Mouse (Mus musculus): Measurements from ENCODE around the gene Poln. TPM values are rescaled to one million over a fixed set of nuclear protein-coding genes. Genes with fewer than 3 reads are reported as not detected.

The Poln gene
- total RNA-seq, 1 experiment from 2014 or later = not detected

DNA sequence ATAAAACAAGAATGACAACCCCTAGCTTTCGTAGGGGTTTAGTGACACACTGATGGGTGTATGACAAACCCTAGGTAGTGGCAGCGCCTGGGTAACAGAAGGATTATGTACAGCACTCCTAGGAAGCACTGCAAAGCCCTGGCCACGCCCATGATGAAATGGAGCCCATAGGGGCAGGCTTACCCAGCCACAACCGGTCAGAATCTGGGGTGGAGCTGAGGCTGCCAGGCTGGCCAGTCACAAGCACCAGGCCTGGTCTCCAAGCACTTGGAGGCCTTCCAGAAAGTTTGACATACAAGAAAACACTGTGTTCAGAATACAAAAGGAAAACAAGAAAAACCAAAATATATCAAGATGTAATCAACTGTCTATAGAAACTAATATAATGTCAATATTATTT lies 21.8 kb upstream of the Poln start:
- no peak for ATAC-seq (replicated peaks in 1 of 2; ENCODE audit: insufficient read depth in 1 of 2, low FRiP score in 2 of 2, low TSS enrichment in 1 of 2, low read depth in 1 of 2, poor library complexity in 2 of 2, severe bottlenecking in 2 of 2)

DNA sequence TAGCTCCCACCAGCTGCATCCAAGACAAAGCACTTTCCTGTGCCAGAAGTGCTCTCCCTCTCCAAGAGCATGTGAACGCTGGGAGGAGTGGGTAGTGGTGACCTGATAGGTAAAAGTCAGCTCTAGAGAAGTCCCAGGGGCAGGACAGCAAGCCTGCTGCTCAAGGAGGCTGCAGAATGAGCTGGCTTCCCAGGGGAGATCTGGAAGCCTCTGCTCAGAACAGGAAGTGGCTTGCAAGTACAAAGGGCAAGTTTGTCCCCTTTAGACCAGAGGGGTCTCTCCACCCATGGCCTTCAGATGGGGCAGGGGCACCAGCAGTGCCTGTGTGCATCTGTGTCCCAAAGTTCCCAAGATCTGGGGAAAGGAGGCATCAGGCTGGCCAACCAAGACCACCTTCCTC lies 20.3 kb upstream of the Poln start:
- ATAC-seq (replicated peaks in 1 of 2; ENCODE audit: insufficient read depth in 1 of 2, low FRiP score in 2 of 2, low TSS enrichment in 1 of 2, low read depth in 1 of 2, poor library complexity in 2 of 2, severe bottlenecking in 2 of 2) = no peak

DNA sequence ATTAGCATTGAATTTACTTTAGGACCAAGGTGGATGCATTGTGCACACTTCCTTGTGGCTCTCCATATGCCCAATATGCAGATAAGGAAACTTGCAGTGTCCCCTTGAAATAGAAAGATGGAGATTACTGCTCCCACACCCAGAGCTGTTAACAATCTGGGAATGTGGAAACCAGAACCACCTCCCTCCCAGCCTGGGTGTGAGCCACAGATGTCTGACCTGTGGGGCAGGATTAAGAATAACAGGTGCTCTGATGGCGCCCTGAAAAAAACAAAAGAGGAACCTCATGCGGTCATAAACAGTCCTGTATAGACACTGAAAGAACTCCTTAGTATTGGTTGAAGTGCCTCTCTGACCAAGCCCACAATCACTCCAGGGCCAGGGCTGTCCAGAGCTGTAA lies 19.6 kb upstream of the Poln start:
- no peak for ATAC-seq (replicated peaks in 1 of 2; ENCODE audit: insufficient read depth in 1 of 2, low FRiP score in 2 of 2, low TSS enrichment in 1 of 2, low read depth in 1 of 2, poor library complexity in 2 of 2, severe bottlenecking in 2 of 2)

DNA sequence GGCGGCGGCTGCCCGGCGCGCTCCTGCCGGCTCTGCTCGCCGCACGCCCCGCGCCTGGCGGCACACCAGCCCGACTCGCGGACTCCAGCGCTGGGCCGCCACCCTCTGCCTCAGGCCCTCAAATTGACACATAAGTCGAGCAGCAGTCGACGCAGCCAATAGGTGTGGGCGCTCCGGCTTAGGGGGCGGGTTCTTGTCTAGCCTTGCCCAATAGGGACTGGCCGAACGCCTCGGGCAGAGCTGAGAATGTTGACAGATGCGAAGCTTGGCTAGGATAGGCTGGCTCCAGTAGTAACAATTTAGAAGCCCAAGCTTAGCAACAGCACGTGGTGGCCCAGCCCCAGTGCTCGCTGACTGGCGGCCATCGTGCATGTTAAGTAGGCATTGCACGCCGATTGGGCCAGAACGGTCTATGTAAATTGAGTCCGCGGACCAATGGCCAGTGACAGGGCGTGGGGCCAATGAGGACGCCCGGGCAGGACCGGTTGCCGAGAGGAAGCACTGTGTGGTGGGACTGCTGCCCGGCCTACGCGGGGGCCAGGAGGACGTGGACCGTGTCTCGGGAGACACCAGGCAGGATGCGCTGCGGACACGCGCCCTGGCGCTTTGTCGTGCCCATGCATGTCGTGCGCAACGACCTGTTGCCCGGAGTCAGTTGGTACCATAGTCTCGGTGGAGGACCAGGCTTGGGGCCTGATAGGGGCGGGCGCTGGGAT lies 18.5 kb upstream of the Poln start, which contains the start of gene Mxd4:
Gene Mxd4 (minus strand): TSS at position 120 of the 716 bp plus-strand sequence.
- peak; percentile 96 to 98 for ATAC-seq (replicated peaks in 1 of 2; ENCODE audit: insufficient read depth in 1 of 2, low FRiP score in 2 of 2, low TSS enrichment in 1 of 2, low read depth in 1 of 2, poor library complexity in 2 of 2, severe bottlenecking in 2 of 2)

DNA sequence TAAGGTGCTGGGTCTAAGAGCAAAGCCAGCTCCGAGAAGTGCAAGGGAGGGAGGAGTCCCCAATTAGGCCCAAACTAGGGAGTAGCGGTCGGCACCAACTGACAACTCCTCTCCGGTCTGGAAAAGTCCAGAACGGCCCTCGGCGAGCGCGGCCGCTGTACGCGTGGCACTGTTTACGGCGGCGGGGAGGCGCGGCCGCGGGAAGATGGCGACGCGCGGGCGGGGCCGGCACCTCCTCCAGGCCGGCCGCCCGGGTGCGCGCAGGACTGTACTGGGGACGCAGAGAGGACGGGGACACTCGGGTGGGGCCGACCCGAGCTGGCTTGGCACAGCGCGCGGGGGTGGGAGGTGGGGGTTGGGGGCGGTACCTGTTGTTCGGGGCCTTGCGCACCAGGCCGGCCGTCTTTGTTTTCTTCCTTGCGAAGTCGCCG lies 17.7 kb upstream of the Poln start:
- no peak for ATAC-seq (replicated peaks in 1 of 2; ENCODE audit: insufficient read depth in 1 of 2, low FRiP score in 2 of 2, low TSS enrichment in 1 of 2, low read depth in 1 of 2, poor library complexity in 2 of 2, severe bottlenecking in 2 of 2)

DNA sequence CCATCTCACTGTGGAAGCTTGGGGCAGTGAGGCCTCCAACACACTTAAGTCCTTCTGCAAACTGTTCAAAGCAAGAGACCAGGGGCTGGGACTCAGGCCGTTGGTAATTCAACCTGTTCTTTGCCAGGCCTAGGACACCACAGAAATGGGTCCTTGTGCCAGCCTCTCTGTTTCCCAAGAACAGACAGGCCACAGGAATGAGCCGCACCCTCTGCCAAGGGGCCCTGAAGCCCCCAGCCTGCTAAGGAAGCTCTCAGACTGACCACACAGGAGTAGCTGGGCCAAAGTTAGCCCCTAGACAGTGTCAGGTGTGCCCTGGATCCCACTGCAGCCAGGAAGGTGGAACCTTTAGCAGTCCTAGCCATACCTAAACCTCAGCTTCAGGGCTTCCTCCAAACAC lies 17.1 kb upstream of the Poln start:
- no peak for ATAC-seq (replicated peaks in 1 of 2; ENCODE audit: insufficient read depth in 1 of 2, low FRiP score in 2 of 2, low TSS enrichment in 1 of 2, low read depth in 1 of 2, poor library complexity in 2 of 2, severe bottlenecking in 2 of 2)

DNA sequence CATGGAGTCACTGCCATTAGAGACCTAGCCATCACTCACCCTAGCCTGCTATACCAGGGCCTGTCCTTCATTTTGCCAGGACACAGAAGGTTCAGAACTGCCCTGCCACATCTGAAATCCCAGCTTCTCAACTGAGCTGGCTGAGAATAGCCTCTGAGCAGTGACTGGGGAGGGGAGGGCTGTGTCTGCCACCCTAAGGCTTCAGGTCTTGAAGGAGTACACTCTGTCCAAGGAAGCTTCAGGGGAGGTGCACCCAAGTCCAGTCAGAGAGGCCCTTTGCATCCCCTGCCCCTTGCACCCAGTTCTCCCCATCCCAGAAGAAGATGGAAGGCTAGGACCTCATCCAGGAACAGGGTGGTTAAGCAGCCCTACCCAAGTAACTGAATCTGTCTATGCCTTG lies 16.5 kb upstream of the Poln start:
- no peak for ATAC-seq (replicated peaks in 1 of 2; ENCODE audit: insufficient read depth in 1 of 2, low FRiP score in 2 of 2, low TSS enrichment in 1 of 2, low read depth in 1 of 2, poor library complexity in 2 of 2, severe bottlenecking in 2 of 2)

DNA sequence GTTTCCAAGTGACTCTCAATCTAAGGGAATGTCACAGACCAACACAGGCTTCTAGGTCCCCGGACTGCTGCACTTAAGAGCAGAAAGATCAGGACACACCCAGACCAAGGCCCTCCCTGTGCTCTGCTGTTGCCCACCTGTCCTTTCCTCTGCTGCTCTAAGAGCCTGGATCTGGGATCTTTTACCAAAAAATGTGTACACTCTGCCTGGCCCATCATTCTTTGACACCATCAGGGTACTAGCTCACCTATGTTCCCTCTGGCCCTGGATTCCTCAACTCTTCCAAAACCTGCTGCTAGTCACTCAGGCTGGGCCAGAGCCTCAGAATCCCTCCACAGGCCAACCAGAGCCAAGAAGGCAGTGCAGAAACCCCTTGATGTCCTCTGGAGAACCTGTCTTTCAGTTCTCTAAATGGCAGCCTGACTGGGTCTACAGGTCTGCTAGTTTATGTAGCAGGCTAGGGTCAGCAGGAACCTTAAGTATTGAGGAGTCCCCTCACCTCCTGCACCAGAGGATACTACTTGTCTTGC lies 15.9 kb upstream of the Poln start:
- ATAC-seq (replicated peaks in 1 of 2; ENCODE audit: insufficient read depth in 1 of 2, low FRiP score in 2 of 2, low TSS enrichment in 1 of 2, low read depth in 1 of 2, poor library complexity in 2 of 2, severe bottlenecking in 2 of 2) = no peak

DNA sequence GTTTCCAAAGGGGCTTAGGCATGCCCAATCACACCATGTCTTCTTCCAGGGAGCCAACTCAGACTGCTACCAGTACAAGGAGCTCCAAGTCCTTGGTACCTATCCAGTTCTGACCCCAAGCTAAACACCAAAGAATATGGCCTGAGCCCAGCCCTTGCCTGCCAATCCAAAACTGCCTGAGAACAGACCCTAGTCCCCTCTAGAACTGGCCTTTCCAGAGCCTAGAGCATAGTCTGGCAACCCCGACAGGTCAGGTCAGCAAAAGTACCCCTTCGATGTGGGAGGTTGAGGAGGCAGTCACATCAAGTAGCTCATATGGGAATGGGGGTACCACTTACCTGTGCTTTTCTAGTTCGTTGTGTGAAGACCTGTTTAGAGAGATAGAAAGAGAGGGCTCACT lies 14.7 kb upstream of the Poln start:
- no peak for ATAC-seq (replicated peaks in 1 of 2; ENCODE audit: insufficient read depth in 1 of 2, low FRiP score in 2 of 2, low TSS enrichment in 1 of 2, low read depth in 1 of 2, poor library complexity in 2 of 2, severe bottlenecking in 2 of 2)

DNA sequence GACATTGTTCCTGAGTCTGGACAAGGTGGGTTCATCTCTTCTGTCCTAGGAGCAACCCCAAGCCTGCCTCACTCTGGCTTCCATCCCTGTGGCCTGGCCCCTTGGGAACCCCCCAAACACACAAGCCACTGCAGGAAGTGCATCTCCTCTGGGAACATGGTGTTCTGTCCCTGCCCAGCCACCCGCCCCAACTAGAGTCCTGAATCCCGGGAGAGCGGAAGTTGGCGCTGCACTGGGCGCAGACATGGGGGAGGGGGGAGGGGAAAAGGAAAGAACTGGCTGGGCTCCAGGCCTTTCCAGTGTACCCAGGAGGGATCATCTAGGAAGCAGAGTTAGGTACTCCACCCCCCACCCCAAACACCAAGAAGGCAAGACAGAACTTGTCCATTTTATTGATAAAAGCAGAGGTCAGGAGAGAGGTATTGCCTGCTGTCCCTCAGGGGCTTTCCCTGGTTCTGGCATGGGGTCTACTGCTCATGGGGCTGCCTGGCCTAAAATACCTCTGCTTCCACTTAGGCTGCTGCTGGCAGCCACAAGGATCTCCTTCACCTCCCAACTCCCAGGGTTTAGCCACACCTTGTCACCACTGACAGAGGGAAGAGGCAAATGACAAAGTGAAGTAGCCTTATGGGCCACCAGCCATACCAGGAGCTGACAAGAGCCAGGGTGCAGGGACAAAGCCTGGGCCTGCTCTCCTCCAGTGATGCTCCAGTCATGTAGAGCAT lies 14.1 kb upstream of the Poln start:
- no peak for ATAC-seq (replicated peaks in 1 of 2; ENCODE audit: insufficient read depth in 1 of 2, low FRiP score in 2 of 2, low TSS enrichment in 1 of 2, low read depth in 1 of 2, poor library complexity in 2 of 2, severe bottlenecking in 2 of 2)

DNA sequence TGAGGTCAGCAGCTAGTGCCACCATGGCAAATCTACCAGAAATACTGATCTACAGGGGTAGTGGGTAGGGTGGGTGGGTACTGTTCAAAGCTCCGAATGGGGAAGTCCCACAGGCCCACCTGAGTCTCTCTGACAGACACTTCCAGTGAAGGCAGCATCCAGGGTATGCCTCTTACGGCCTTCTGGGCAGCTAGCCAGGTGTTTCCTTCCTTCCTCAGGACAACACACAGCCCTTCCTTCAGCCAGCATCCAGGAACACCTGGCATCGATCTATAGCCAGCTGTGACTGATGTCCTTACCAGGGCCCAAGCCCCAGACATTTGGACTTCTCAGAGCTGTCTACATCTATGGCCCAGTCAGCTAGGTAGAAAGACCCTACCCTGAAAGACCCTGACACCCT lies 13.2 kb upstream of the Poln start:
- ATAC-seq (replicated peaks in 1 of 2; ENCODE audit: insufficient read depth in 1 of 2, low FRiP score in 2 of 2, low TSS enrichment in 1 of 2, low read depth in 1 of 2, poor library complexity in 2 of 2, severe bottlenecking in 2 of 2) = no peak

DNA sequence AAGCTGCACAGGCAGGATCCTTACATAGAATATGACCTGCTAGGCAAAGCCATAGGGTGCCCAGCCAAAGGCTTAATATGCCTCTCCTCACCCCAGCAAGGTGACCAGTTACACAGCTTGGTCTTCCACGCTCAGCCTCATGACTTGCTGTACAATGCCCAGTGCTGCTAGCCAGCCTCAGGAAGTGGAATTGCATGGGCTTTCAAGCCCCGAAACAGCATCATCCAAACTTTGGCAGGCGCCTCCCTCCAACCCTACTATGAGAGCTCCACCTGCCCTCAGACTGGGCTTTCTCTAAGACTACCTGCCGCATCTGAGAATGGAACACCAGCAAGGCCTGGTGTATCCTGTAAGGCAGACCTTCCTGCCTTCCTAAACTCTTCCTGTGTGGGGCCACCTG lies 8.6 kb upstream of the Poln start:
- ATAC-seq (replicated peaks in 1 of 2; ENCODE audit: insufficient read depth in 1 of 2, low FRiP score in 2 of 2, low TSS enrichment in 1 of 2, low read depth in 1 of 2, poor library complexity in 2 of 2, severe bottlenecking in 2 of 2) = no peak

DNA sequence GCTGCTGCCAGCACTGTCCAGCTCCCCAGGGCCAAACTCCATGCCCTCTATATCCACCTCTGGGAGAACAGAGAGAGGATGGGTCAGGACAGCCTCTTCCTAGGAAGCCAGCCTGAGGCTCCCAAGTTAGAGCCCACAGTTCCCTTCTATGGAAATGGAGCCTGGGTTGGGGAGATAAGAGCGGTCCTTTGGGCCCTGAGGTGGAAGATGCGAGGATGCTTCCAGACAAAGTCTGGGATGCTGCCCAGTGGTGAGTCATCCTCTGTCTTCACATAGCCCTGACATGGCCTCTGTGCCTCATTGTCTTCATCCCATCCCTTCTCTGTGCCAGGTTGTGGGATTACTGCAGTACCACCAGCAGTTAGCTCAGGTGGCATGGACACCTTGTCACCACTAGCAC lies 7.8 kb upstream of the Poln start:
- ATAC-seq (replicated peaks in 1 of 2; ENCODE audit: insufficient read depth in 1 of 2, low FRiP score in 2 of 2, low TSS enrichment in 1 of 2, low read depth in 1 of 2, poor library complexity in 2 of 2, severe bottlenecking in 2 of 2) = no peak

DNA sequence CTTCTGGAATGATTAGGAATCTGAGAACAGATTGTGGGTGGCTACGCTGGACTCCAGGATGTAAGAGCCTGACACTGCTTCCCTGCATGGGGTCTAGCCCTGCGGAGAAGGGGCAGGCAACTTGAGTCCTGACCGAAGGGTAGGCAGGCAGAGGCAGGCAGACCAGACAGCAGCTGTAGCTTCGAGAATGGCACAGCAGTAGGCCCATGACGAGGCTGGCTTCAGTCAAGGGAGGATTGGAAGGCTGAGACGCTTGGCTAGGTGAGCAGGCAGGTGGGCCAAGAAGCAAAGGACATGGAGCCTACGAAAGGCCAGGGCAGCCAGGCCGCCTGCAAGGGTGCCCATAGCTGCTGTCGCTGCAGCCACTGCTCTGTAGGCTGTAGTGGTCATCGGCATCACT lies 7.4 kb upstream of the Poln start:
- no peak for ATAC-seq (replicated peaks in 1 of 2; ENCODE audit: insufficient read depth in 1 of 2, low FRiP score in 2 of 2, low TSS enrichment in 1 of 2, low read depth in 1 of 2, poor library complexity in 2 of 2, severe bottlenecking in 2 of 2)

DNA sequence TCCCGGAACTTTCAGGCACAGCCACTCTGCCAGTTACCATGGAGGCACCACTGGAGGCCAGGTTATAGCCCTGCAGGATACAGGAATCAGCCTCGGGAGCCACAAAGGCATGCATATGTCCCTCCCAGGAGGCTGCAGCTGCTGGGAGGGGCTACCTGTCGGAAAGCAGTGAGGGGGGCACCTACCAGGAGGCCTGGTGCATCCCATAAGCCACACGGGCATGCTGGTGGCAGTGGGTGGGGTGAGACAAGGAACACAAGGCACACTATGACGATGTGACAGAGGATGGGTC lies 6.1 kb upstream of the Poln start:
- no peak for ATAC-seq (replicated peaks in 1 of 2; ENCODE audit: insufficient read depth in 1 of 2, low FRiP score in 2 of 2, low TSS enrichment in 1 of 2, low read depth in 1 of 2, poor library complexity in 2 of 2, severe bottlenecking in 2 of 2)

DNA sequence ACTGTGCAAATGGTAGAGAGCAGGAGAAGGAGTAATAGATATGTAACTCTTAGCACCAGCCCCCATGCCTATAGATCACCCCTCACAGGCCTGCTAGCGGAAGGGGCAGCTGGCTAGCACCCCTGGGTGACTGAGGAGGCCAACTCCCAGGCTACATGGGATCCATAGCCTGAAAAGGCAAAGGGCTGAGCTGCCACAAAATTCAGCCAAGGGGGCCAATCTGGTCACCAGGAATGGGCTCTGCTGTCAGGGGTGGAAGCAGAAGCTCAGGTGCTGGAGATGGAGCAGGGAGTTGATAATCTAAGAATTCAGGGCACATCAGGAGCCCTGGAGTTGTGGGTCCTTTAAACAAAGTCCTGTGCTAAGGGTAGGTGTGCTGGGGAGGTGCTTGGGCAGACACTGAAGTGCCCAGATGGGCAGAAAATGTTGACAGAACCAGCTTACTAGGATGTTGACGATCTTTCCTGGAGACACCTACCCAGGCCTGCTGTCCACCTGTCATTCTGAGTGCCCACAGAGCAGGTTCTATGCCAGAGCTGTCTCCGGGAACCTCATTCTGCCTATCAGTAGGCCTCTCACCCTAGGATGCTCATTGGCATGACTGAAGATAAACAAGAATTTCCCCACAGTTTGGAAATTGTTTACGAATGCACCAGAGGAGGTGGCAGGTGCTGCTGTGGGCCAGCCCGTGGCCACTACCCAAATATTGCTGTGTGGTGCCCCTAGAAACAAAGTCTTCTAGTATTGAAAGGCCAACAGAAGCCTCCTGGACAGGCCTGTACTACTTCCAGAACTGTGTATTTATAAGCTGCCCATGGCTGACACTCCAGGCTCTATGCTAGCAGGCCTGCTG lies 5.5 kb upstream of the Poln start:
- no peak for ATAC-seq (replicated peaks in 1 of 2; ENCODE audit: insufficient read depth in 1 of 2, low FRiP score in 2 of 2, low TSS enrichment in 1 of 2, low read depth in 1 of 2, poor library complexity in 2 of 2, severe bottlenecking in 2 of 2)

DNA sequence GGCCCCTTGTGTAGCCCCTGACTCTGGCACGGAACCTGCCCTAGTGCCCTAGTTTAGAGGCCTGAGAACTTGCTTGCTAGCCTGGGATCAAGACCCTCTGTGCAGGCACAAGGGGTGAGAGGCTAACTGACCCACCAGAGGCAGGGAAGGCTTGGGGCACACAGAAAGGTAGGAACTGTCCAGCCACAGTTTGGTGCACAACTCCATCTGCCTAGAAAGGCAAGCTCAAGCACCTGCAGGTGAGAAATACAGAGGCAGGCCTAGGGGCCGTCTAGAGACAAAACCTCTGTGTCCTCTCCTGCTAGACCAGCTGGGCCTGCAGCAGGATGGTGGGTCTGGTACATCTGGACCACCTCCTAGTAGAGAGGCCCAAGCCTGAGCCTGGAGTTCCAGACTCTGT lies 4.8 kb upstream of the Poln start:
- ATAC-seq (replicated peaks in 1 of 2; ENCODE audit: insufficient read depth in 1 of 2, low FRiP score in 2 of 2, low TSS enrichment in 1 of 2, low read depth in 1 of 2, poor library complexity in 2 of 2, severe bottlenecking in 2 of 2) = no peak

DNA sequence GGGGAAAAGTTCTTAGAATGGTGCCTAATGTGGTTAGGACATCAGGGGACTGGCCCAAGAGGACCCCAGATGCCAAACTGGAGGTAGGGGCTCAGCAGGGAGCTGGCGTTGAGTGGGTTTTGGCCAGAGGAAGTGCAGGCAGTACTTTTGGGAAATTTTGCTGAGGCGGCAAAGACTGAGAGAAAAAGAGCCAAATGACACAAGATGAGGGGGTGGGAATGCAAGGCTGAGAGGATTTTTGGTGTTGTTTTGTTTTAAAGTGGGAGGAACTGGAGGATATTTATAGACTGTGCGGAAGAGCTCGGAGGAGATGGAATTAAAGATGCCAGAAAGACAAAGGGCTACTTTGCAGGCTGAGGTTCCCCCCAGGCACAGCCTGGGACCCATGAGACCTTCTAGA lies 1.5 kb upstream of the Poln start:
- no peak for ATAC-seq (replicated peaks in 1 of 2; ENCODE audit: insufficient read depth in 1 of 2, low FRiP score in 2 of 2, low TSS enrichment in 1 of 2, low read depth in 1 of 2, poor library complexity in 2 of 2, severe bottlenecking in 2 of 2)

Data from hematopoietic stem cell, adult 5-6 weeks (primary cell).